Mouse (Mus musculus): ENCODE results near the gene Dclk3. TPM values are rescaled to one million over a fixed set of nuclear protein-coding genes. Genes with fewer than 3 reads are reported as not detected.

Dclk3 gene
- polyA plus RNA-seq, 1 experiment, result 0.09 TPM

DNA sequence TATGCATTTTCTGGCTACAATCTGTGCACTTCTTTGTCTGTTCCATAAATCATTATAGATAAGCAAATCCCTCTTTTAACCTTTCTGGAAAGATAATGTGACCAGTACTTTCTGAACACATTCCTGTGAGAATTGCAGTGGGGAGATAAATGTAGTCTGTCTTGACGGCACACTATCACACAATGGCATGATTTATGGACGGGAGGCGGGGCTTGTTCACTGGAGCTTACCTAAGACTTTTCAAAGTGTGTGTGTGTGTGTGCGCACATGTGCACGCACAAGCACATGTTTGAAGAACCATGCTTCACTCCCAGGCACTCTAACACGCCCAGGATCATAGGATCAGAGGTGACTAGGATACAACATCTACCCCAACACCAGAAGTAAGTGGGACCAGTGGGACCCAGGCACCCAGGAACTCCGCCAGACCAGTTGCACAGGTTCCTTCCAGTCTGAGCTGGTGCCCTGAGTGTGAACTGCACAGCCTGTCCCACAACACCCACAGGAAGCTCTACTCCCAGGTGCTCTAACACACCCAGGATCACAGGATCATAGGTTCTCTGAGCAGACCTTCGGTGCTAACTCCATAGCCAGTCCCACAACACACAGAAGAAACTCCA lies 96.7 kb downstream of the Dclk3 start:
- Histone ChIP-seq H3K36me3 (ENCODE audit: control insufficient read depth, insufficient read depth, low read length) (no peaks in the 10 kb centered on the region), H3K27me3 (ENCODE audit: control insufficient read depth, insufficient read depth, low read length) (no peaks in the 10 kb centered on the region), H3K4me1 (ENCODE audit: control insufficient read depth, insufficient read depth, low read length) (no peaks in the 10 kb centered on the region), H3K27ac (ENCODE audit: control insufficient read depth, insufficient read depth, low read depth, low read length) (no peak overlapping the region), H3K4me3 (ENCODE audit: control insufficient read depth, low read depth, low read length) (no peak overlapping the region)
- TF ChIP-seq CTCF (IDR thresholded peaks at IDR 0.05; ENCODE audit: control insufficient read depth, insufficient read depth, insufficient replicate concordance, low read depth, low read length) (no peak), POLR2A (IDR thresholded peaks at IDR 0.05; ENCODE audit: control insufficient read depth, low read depth, low read length) (no peak)

Other genes with a start within 250 kb of the Dclk3 start
- 10.1 and 12.1 TPM in 2 replicates for gene Mlh1, start 167.3 kb upstream of the Dclk3 start, polyA plus RNA-seq (2012; rRNA removed)
- 3.6 and 4.2 TPM in 2 replicates for gene Epm2aip1, start 167.2 kb upstream of the Dclk3 start, polyA plus RNA-seq (2012; rRNA removed)
- 21.3 and 25.0 TPM in 2 replicates for gene Trank1, start 127.3 kb upstream of the Dclk3 start, polyA plus RNA-seq (2012; rRNA removed)